Mouse (Mus musculus): ENCODE data around the gene Uba52. TPM values are rescaled to one million over a fixed set of nuclear protein-coding genes. Genes with fewer than 3 reads are reported as not detected.
A peak's percentile ranks its signal among the peaks of the same experiment; 100 is the strongest.

Gene Uba52
- total and polyA plus RNA-seq, 2 experiments from 2014 or later: 887 to 1,011 TPM

DNA sequence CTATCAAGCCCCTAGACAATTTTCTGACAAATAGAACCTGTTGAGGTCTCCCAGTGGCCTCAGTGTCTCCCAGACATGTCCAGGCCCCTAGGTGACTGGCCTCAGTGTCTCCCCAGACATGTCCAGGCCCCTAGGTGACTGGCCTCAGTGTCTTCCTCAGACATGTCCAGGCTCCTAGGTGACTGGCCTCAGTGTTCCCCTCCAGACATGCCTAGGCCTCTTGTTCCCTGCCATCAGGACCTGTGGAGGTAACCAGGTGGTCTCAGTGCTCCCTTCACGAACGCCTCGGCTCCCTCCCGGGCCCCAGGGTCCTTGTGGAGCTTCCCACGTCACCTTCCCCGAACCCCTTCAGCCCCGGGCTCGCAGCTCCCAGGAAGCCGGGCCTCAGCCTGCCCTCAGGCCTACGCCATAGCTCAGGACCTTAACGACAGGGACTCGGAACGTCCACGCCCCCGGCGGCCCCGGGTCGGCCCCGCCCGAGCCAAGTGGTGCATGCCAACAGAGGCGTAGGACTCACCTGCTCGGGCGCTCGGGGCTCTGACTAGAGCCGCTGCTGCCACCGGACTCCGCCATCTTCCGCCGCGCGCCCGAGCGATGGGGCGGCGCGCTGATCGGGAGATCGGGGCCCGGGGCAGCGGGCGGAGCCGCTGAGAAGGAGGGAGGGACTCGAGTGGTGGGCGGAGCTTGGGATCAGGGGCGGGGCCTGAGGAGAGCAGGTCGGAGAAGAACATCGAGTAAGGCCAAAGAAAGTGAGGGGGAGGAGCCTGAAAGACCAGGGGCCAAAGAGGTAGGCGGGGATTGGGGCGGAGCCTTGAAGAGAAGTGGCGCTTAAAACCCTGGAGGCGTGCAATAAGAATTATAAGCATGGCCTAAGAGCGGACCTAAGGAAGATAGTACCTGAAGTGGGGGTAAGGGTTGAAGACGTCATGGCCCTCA, 34.0 kb downstream of the Uba52 start, which contains the start of gene Klhl26:
Gene Klhl26 (minus strand): TSS at position 636 of the 936 bp plus-strand sequence.
- WGBS: under 1% methylated on average over 53 of the region's 53 CpGs
- Histone ChIP-seq H3K9me3 (replicated peaks; ENCODE audit: control insufficient read depth, low read length) (no peaks in the 10 kb centered on the region), H3K27ac (ENCODE audit: low read depth) (no peak within 1 kb of the TSS), H3K36me3 (replicated peaks; ENCODE audit: control insufficient read depth, insufficient read depth, low read length) (no peaks in the 10 kb centered on the region), H3K9ac (replicated peaks; ENCODE audit: low read depth, low read length) (peak within 1 kb of the TSS; percentile 76), H3K4me2 (ENCODE audit: low read depth, low read length) (peak within 1 kb of the TSS; percentile 85), H3K4me1 (ENCODE audit: control insufficient read depth, insufficient read depth) (peaks cover 14% of the 10 kb centered on the region), H3K27me3 (ENCODE audit: control insufficient read depth, insufficient read depth, low read length) (peaks cover 8% of the 10 kb centered on the region; the same call in 1 of the 2 replicates), H3K4me3 (ENCODE audit: low read depth, low read length) (peak within 1 kb of the TSS; percentile 82)
- peak; percentile 94 for ATAC-seq (ENCODE audit: insufficient read depth, low read depth)
- no peak for TF ChIP-seq CTCF (IDR thresholded peaks at IDR 0.05; ENCODE audit: low read depth)
- TF ChIP-seq EP300 (IDR thresholded peaks at IDR 0.05; ENCODE audit: low read depth): no peak
- DNase-seq (ENCODE audit: low spot score): peak; percentile 88

DNA sequence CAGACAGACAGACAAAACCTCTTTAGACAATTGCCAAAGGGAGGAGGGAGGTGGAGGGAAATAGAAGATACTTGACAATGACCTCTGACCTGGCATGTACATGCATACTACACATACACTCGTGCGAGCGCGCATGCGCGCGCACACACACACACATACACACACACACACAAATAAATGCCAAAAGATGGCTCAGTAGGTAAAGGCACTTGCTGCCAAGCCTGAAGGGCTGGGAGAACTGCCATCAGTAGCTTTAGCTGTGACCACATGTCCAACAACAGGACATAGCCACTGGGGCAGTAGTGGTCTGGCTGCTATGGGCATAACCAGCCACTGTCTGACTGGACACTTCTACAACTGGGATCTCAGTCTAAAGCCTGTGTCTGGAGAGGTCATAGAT, 38.7 kb downstream of the Uba52 start:
- WGBS: over 99% methylated on average over 7 of the region's 7 CpGs

DNA sequence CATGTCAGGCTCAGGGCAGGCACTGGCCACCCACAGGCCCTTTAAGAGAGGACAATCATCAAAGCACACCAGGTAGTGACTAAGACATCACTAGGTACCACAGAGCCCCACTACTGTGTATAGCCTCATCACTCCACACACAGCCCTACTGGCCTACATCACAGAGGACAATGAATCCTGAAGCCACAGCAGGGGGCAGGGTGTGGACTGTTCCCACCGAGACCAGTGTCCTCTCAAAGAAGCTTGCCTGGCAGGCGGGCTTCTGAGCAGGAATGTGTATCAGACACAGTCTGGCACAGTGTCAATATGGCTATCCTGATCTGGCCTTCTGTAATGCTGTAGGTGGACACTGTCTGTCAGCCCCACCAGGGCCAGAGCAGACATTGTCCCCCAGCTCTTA, 40.7 kb downstream of the Uba52 start:
- no peak for TF ChIP-seq EP300 (IDR thresholded peaks at IDR 0.05; ENCODE audit: low read depth)
- no peak for TF ChIP-seq CTCF (IDR thresholded peaks at IDR 0.05; ENCODE audit: low read depth)
- DNase-seq (ENCODE audit: low spot score) (no peak), ATAC-seq (ENCODE audit: insufficient read depth, low read depth) (no peak)
- H3K36me3 ChIP-seq (replicated peaks; ENCODE audit: control insufficient read depth, insufficient read depth, low read length): no peaks in the 10 kb centered on the region
- no peak overlapping the region for H3K4me2 ChIP-seq (ENCODE audit: low read depth, low read length)
- no peak overlapping the region for H3K4me3 ChIP-seq (ENCODE audit: low read depth, low read length)
- no peaks in the 10 kb centered on the region for H3K27me3 ChIP-seq (ENCODE audit: control insufficient read depth, insufficient read depth, low read length)
- H3K4me1 ChIP-seq (ENCODE audit: control insufficient read depth, insufficient read depth): peaks cover 42% of the 10 kb centered on the region
- H3K9me3 ChIP-seq (replicated peaks; ENCODE audit: control insufficient read depth, low read length): no peaks in the 10 kb centered on the region
- 30% methylated on average over 2 of the region's 2 CpGs for WGBS
- no peak overlapping the region for H3K9ac ChIP-seq (replicated peaks; ENCODE audit: low read depth, low read length)
- H3K27ac ChIP-seq (ENCODE audit: low read depth): no peak overlapping the region

More for the DNA sequence above, 38.7 kb downstream of the Uba52 start:
- H3K27ac ChIP-seq (ENCODE audit: low read depth): no peak overlapping the region
- H3K36me3 ChIP-seq (replicated peaks; ENCODE audit: control insufficient read depth, insufficient read depth, low read length): no peaks in the 10 kb centered on the region
- ATAC-seq (ENCODE audit: insufficient read depth, low read depth) (no peak), DNase-seq (ENCODE audit: low spot score) (no peak)
- H3K9ac ChIP-seq (replicated peaks; ENCODE audit: low read depth, low read length): no peak overlapping the region
- TF ChIP-seq EP300 (IDR thresholded peaks at IDR 0.05; ENCODE audit: low read depth) (no peak), CTCF (IDR thresholded peaks at IDR 0.05; ENCODE audit: low read depth) (no peak)
- H3K9me3 ChIP-seq (replicated peaks; ENCODE audit: control insufficient read depth, low read length): no peaks in the 10 kb centered on the region
- H3K4me2 ChIP-seq (ENCODE audit: low read depth, low read length): no peak overlapping the region
- H3K4me3 ChIP-seq (ENCODE audit: low read depth, low read length): no peak overlapping the region
- peaks cover 44% of the 10 kb centered on the region for H3K4me1 ChIP-seq (ENCODE audit: control insufficient read depth, insufficient read depth)
- H3K27me3 ChIP-seq (ENCODE audit: control insufficient read depth, insufficient read depth, low read length): no peaks in the 10 kb centered on the region

DNA sequence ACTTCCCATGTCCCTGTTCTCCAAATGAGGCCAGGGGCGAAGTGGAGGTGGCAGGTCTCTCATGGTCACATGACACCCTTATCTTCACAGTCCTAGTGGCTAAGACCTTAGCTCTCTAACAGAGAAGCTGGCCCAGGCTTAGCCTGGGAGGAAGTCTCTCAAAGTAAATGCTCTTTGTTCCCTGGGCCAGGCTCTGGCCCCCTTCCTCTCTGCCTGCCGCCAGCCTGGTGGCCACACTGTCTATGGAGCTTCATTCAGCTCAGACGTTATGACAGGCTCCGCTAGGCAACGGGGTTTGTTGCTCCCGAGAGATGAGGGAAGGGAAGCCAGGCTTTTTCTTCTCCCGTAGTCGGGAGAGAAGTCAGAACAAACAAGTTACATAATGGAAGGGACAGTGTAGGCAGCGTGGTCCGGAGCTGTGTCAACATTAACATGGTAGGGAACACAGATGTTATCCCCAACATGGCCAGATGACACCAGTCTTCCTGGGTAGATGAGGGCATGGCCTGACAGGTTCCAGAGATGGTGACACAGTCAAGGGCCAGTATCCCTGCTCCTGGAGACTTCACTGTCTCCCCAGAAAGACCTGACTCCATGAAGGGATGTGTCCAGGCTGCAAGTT, 41.2 kb downstream of the Uba52 start:
- Histone ChIP-seq H3K36me3 (replicated peaks; ENCODE audit: control insufficient read depth, insufficient read depth, low read length) (no peaks in the 10 kb centered on the region), H3K27me3 (ENCODE audit: control insufficient read depth, insufficient read depth, low read length) (no peaks in the 10 kb centered on the region), H3K9me3 (replicated peaks; ENCODE audit: control insufficient read depth, low read length) (no peaks in the 10 kb centered on the region), H3K4me1 (ENCODE audit: control insufficient read depth, insufficient read depth) (peaks cover 42% of the 10 kb centered on the region), H3K4me3 (ENCODE audit: low read depth, low read length) (no peak overlapping the region), H3K4me2 (ENCODE audit: low read depth, low read length) (no peak overlapping the region), H3K9ac (replicated peaks; ENCODE audit: low read depth, low read length) (0 out of 2 replicates have a peak overlapping the region, but pooled peaks have one; percentile 12), H3K27ac (ENCODE audit: low read depth) (peak overlapping the region; percentile 28; the same call in 1 of the 2 replicates)
- WGBS: 27% methylated on average over 10 of the region's 10 CpGs
- ATAC-seq (ENCODE audit: insufficient read depth, low read depth) (peak; percentile 59), DNase-seq (ENCODE audit: low spot score) (no peak)
- TF ChIP-seq CTCF (IDR thresholded peaks at IDR 0.05; ENCODE audit: low read depth) (no peak), EP300 (IDR thresholded peaks at IDR 0.05; ENCODE audit: low read depth) (no peak)

DNA sequence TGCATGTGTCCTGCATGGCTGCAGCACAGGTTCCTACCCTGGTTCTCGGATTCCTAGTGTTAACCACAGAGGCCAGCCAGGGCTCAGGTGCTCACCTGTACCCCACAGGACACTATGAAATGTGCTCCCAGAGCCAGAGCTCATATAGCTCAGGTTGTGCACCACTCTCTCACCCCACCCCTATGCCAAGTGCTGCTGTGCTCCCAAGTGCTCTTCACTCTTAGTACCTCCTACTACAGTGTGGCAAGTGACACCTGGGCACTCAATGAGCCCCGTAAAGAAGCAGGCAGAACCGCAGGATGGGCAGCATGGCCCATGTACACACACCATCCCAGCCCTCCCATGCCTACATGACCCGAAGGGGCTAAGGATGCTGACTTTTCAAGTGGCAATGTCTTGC, 41.9 kb downstream of the Uba52 start:
- DNase-seq (ENCODE audit: low spot score) (no peak), ATAC-seq (ENCODE audit: insufficient read depth, low read depth) (no peak)
- no peak overlapping the region for H3K4me2 ChIP-seq (ENCODE audit: low read depth, low read length)
- peaks cover 42% of the 10 kb centered on the region for H3K4me1 ChIP-seq (ENCODE audit: control insufficient read depth, insufficient read depth)
- H3K36me3 ChIP-seq (replicated peaks; ENCODE audit: control insufficient read depth, insufficient read depth, low read length): no peaks in the 10 kb centered on the region
- 83% methylated on average over 4 of the region's 4 CpGs for WGBS
- TF ChIP-seq EP300 (IDR thresholded peaks at IDR 0.05; ENCODE audit: low read depth): no peak
- TF ChIP-seq CTCF (IDR thresholded peaks at IDR 0.05; ENCODE audit: low read depth): no peak
- no peaks in the 10 kb centered on the region for H3K27me3 ChIP-seq (ENCODE audit: control insufficient read depth, insufficient read depth, low read length)
- no peak overlapping the region for H3K9ac ChIP-seq (replicated peaks; ENCODE audit: low read depth, low read length)
- no peaks in the 10 kb centered on the region for H3K9me3 ChIP-seq (replicated peaks; ENCODE audit: control insufficient read depth, low read length)
- no peak overlapping the region for H3K4me3 ChIP-seq (ENCODE audit: low read depth, low read length)
- H3K27ac ChIP-seq (ENCODE audit: low read depth): no peak overlapping the region

All from heart, postnatal 0 days (tissue).